ENCODE assay signal across 8 mouse cellular contexts in genomic region chr17:45655820-45656219, GRCm38 (mm10). TPM values are rescaled to one million over a fixed set of nuclear protein-coding genes. Genes with fewer than 3 reads are reported as not detected.
A peak's percentile ranks its signal among the peaks of the same experiment; 100 is the strongest.
DNase-seq lines count a peak whose midpoint lies in the region.

No protein-coding gene starts in this region.

- intact Hi-C loops in left cerebral cortex, postnatal 4 days (cut with DNase I): no loop called here

- DNase-seq in adrenal gland, postnatal 36 days: peak; percentile 20 to 24
- DNase-seq in adrenal gland, postnatal 25 days: no peak
- peak; percentile 59 for DNase-seq in left cerebral cortex, postnatal 4 days
- no peak for DNase-seq in left cerebral cortex, adult 18-20 months (ENCODE audit: low spot score in 2 of 2)
- peak; percentile 34 for DNase-seq in c-Kit-positive CD71-negative TER-119-negative erythroid progenitor cells, embryonic 14.5 days (ENCODE audit: low read depth)
- DNase-seq in lung, postnatal 36 days: peak; percentile 33
- no peak for DNase-seq in gastrocnemius, adult 18-20 months (ENCODE audit: low spot score)
- DNase-seq in ovary, adult 18-20 months (ENCODE audit: low spot score): no peak

RNA-seq across cellular contexts. Expression of gene Capn11, which starts 3.3 kb away (rescaled TPM):
- total RNA-seq in adrenal gland, postnatal 36 days (2021): not detected
- 0.46 TPM in 1 of 2 replicates, not detected in the other for total RNA-seq in adrenal gland, postnatal 25 days (2021)
- 1 to 10 TPM in 1 of 2 experiments, under 1 TPM in 1; 0.14 to 3.6 TPM for total RNA-seq in left cerebral cortex, postnatal 4 days (2021)
- under 1 TPM; 0.33 to 0.91 TPM for total RNA-seq in left cerebral cortex, adult 18-20 months (2021)
- total RNA-seq in gastrocnemius, adult 18-20 months (2021): under 1 TPM; 0.21 to 0.66 TPM

RNA-seq across cellular contexts. Expression of gene Mrpl14, which starts 30.3 kb away (rescaled TPM):
- total RNA-seq in adrenal gland, postnatal 36 days (2021): 100 to 1,000 TPM; 115 to 118 TPM
- 101 and 124 TPM in 2 replicates for total RNA-seq in adrenal gland, postnatal 25 days (2021)
- 10 to 100 TPM; 49.2 to 55.7 TPM for total RNA-seq in left cerebral cortex, postnatal 4 days (2021)
- 10 to 100 TPM; 42.0 to 45.8 TPM for total RNA-seq in left cerebral cortex, adult 18-20 months (2021)
- 100 to 1,000 TPM; 119 to 165 TPM for total RNA-seq in gastrocnemius, adult 18-20 months (2021)

RNA-seq across cellular contexts. Expression of gene Tmem63b, which starts 30.9 kb away (rescaled TPM):
- total RNA-seq in adrenal gland, postnatal 36 days (2021): 10 to 100 TPM; 40.0 to 45.2 TPM
- 51.6 TPM in 2 replicates for total RNA-seq in adrenal gland, postnatal 25 days (2021)
- total RNA-seq in left cerebral cortex, postnatal 4 days (2021): 100 to 1,000 TPM; 272 to 284 TPM
- 100 to 1,000 TPM; 158 to 170 TPM for total RNA-seq in left cerebral cortex, adult 18-20 months (2021)
- 10 to 100 TPM; 65.0 to 70.8 TPM for total RNA-seq in gastrocnemius, adult 18-20 months (2021)

RNA-seq across cellular contexts. Expression of gene Mymx, which starts 53.9 kb away (rescaled TPM):
- total RNA-seq in adrenal gland, postnatal 36 days (2021): not detected
- total RNA-seq in adrenal gland, postnatal 25 days (2021): not detected in 2 replicates
- total RNA-seq in left cerebral cortex, postnatal 4 days (2021): not detected
- not detected for total RNA-seq in left cerebral cortex, adult 18-20 months (2021)
- total RNA-seq in gastrocnemius, adult 18-20 months (2021): not detected

RNA-seq across cellular contexts. Expression of gene Slc29a1, which starts 56.4 kb away (rescaled TPM):
- total RNA-seq in adrenal gland, postnatal 36 days (2021): 100 to 1,000 TPM; 132 to 137 TPM
- 151 and 173 TPM in 2 replicates for total RNA-seq in adrenal gland, postnatal 25 days (2021)
- total RNA-seq in left cerebral cortex, postnatal 4 days (2021): 10 to 100 TPM; 68.8 to 69.9 TPM
- total RNA-seq in left cerebral cortex, adult 18-20 months (2021): 10 to 100 TPM; 21.7 to 28.0 TPM
- 10 to 100 TPM; 31.9 to 32.4 TPM for total RNA-seq in gastrocnemius, adult 18-20 months (2021)

Comparison
In these comparisons a context has a peak if more than half of its experiments do, and no peak if none do; other contexts are left out.
1. DNase-seq: peak in adrenal gland, postnatal 36 days (2 of 2), left cerebral cortex, postnatal 4 days (single experiment), c-Kit-positive CD71-negative TER-119-negative erythroid progenitor cells, embryonic 14.5 days (single experiment) and lung, postnatal 36 days (single experiment); none in adrenal gland, postnatal 25 days (single experiment), left cerebral cortex, adult 18-20 months (0 of 2), gastrocnemius, adult 18-20 months (single experiment) and ovary, adult 18-20 months (single experiment).